Mouse (Mus musculus): ENCODE results near the gene Cdc14b.
A peak's percentile ranks its signal among the peaks of the same experiment; 100 is the strongest.

Gene Cdc14b

DNA sequence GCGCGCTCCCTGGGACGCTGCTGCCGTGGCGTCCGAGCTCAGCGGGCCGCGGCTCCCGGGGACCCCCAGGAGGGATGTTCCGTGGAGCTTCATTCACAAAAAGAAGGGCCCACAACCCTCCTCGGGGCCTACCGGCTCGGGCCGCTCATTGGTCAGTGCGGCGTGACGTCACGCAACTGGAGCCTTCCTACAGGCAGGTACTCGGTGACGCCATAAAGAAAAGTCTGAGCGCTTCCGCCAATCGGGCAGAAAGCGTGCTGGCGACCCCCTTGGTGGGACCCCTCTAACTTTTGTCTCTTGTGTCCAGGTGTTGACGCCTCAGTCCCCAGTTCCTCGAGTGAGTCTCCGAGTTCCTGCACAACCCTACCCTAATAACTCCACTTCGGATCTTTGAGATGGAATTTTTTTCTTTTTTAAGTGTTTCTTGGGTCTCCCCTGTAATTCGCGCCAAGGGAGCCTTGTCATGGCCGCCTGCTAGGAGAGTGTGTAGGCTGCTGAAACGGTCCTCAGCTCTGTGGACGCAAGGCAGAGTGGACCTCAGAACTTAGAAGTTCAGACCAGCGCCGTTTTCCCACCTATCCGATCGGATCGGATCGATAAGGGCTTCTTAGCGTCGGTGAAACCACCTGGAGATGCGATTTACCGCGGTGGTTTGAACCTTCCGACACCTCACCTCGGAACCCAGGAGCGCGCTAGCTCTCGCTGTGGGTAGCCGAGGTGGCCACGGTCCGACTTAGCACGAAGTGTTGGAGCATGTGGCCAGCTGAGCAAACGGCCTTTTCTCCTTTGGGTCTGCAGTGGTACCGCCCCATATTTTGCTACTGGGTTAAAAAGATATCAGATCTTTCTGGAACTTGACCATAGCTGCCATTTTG is at the start of gene Cdc14b:
Cdc14b (minus strand) TSS at position 412 of the 875 bp plus-strand sequence.
- peak; percentile 57 to 59 for DNase-seq

GRCm38 (mm10) chr13:64322561-64323281 is 47.6 kb upstream of the Cdc14b start:
- no peak for DNase-seq

DNA sequence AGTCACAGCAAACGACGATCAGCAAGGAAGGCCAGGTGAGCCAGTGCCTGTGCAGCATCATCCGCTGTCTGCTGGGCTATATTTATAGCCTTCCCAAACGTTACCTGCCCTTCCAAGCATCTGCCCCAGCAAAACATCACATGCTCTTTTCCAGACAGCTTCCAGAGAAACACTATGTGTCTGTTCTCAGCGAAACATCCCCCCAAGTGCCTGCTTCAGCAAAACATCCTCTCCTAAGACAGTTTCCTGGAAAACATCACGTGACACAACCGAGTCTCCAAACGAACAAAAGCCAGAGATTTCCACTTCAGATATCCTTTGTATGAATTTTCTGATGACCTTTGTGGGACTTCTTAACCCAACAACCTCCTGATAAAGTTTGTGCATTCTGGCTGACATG is 45.2 kb upstream of the Cdc14b start:
- no peak for DNase-seq

GRCm38 (mm10) chr13:64319782-64320181 is 44.7 kb upstream of the Cdc14b start:
- DNase-seq, result no peak

- no peak for DNase-seq
These were observed 43.3 kb upstream of the Cdc14b start for GRCm38 (mm10) chr13:64318355-64318754.

DNA sequence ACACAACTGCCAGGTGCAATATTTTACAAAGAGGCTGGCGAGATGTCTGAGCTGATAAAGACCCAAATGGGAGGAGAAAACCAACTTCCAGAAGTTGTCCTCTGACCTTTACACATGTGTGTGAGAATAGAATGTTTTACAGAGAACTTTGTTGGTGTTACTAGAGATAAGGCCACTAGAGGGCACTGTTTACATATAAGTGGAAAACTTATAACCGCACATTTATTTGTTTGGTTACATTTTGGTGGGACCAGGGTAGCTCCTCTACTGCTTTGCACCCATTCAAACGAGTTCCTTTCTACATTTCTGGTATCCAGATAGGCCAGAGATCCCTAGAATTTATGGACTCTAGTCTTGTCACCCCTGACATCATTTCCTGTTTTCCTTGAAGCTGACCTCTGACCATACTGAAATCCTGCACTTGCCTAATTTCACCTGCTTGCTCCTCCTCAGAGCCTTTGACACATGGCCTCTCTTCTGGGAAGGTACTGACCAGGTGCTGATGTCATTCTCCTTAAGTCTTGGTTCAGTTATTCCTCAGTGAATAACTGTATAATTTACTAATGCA is 40.5 kb upstream of the Cdc14b start:
- DNase-seq, result peak; percentile 39

GRCm38 (mm10) chr13:64314041-64314440 is 39.0 kb upstream of the Cdc14b start:
- no peak for DNase-seq

DNA sequence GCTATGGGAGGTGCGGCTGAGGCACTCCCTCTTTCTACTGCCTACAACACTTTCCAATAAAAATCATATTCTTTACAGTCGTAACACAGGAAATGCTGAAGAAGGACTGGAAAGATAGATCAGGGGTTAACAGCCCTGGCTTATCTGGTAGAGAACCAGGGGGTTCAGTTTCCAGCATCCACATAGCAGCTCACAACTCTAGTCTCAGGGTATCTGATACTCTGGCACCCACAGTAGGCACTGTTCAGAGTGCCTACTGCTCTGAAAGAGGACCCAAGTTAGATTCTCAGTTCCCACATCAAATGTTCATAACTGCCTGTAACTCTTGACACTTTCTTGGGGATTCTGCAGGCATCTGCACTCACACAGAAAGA is 37.8 kb upstream of the Cdc14b start:
- DNase-seq, result no peak

DNA sequence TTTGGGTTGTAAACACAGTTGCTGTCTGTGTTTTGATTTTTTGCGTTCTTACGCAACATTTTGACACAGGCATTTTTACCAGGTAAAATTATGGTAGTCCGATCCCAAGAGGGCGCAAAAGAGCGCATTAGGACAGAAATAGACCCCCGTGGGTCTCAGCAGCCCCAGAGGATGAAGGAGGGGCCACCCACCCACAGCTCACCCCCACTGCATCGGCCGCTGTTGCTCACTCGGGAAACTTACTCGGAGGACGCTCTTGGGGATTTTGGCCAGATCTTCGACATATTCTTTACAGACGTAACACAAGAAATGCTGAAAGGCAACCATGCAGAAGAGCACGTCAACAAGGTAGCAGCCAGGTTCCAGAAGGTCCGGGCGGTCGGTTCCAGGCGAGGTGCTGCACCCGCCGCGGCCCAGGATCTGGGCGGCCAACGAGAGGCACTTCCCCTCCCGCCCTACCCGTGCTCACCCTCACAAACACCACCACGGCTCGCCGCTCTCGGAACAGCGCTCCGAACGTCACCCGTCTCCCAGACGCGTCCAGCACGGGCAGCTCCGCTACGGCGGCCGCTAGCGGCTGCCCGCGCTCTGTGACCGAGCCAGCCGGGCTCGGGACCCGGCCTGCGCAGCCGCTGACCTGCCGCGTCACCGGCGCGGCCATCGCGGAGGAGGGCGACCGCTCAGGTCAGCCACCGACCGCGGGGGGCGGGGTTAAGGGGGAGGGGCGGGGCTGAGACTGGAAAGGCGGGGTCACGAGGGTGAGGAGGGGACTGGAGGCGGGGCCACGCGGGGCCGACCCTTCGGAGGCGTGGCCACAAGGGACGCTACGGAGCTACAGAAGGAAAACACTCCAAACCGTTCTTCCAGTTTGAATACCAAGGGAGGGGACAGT is 37.2 kb upstream of the Cdc14b start, which contains the start of gene Aaed1:
Aaed1 (minus strand) TSS at position 687 of the 892 bp plus-strand sequence.
- DNase-seq, result peak; percentile 87 to 89

GRCm38 (mm10) chr13:64311266-64311665 is 36.2 kb upstream of the Cdc14b start:
- no peak for DNase-seq

GRCm38 (mm10) chr13:64310585-64310984 is 35.5 kb upstream of the Cdc14b start:
- no peak for DNase-seq

DNA sequence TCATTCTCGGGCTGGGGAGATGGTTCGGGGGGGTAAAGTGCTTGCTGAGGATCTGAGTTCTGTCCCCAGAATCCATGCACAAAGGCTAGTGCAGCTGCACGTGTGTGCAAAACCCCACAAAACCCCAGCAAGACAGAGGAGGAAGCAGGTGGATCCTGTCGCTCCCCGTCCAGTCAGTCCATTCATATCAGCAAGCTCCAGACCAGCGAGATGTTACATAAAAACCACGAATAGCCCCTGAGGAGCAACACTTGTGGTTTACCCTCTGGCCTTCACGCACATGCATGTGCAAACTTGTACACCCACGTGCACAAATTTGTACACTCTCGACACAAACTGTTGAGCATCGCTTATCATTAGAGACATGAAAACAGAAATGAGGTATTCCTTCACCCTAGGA is 34.8 kb upstream of the Cdc14b start:
- DNase-seq, result no peak

DNA sequence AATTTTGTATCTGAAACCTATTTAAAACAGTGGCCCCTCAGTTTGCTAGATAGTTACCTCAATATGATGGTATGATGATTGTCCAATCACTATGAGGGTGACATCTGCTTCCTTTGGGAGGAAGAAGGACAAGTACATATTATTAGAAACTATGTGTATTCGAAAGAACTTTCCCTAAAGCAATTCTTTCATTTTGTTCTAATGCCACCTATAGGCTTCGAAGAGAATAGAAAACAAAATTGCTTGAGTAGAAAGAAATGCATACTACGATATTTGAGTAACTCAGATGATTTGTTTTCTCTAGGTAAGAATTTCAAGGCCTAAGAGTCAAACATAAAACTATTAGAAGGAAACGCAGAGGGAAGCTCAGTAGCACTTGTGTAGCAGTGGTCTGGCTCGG is 33.9 kb upstream of the Cdc14b start:
- DNase-seq, result no peak

- no peak for DNase-seq
These were observed 32.4 kb upstream of the Cdc14b start for GRCm38 (mm10) chr13:64307508-64307907.

- DNase-seq, result peak; percentile 68 to 70
These were observed 31.0 kb upstream of the Cdc14b start for GRCm38 (mm10) chr13:64306078-64306477.

DNA sequence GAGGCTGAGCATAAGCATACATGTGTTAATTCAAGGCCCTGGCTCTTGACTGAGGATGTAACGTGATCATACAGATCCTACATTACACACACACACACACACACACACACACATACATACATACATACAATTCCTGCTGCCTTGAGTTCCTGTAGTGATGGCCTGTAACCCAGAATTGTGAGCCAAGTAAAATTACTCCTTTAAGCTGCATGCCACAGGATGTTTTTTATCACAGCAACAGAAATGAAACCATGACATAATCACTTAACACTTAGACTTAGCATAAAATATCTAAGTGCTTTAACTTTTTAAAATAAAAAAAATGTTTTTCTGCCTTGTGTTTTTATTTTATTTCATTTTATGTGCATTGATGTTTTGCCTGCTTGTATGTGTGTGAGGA is 24.0 kb upstream of the Cdc14b start:
- DNase-seq, result no peak

DNA sequence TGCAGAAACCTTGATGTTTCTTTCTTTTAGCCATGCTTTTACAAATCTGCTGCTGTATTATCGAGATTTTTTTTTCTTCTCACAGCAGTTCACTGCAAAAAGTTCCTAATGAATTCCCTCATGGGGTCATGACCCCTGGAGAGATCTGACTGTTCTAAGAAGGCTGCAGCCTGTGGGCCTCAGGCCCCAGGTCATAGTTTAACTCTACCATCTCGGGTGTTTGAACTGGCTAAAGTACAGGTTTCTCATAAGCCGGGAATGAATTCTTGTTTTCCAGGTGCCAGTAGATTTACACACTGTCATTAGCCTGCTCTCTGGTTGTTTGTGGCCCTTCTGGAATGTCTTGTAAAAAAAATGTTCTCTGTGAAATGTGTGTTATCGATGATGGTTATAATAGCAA is 11.7 kb upstream of the Cdc14b start:
- no peak for DNase-seq

- no peak for DNase-seq
These were observed 11.2 kb upstream of the Cdc14b start for GRCm38 (mm10) chr13:64286321-64286720.

- peak; percentile 18 to 21 for DNase-seq
These were observed 9.6 kb upstream of the Cdc14b start for GRCm38 (mm10) chr13:64284676-64285075.

DNA sequence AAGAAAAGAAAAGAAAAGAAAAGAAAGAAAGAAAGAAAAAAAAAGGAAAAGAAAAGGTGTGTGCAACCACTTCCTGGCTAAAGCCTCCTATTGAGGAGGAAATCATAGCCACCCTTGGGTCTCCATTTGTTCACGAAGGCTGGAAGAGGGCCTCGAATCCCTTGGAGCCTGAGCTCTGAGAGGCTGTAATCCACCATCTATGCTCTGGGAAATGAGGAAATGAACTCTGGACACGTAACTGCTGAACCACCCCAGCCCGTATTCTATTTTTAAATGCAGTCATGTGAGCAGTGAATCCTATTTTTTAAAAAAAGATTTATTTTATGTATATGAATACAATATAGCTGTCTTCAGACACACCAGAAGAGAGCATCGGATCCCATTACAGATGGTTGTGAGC is 5.8 kb upstream of the Cdc14b start:
- DNase-seq, result no peak

DNA sequence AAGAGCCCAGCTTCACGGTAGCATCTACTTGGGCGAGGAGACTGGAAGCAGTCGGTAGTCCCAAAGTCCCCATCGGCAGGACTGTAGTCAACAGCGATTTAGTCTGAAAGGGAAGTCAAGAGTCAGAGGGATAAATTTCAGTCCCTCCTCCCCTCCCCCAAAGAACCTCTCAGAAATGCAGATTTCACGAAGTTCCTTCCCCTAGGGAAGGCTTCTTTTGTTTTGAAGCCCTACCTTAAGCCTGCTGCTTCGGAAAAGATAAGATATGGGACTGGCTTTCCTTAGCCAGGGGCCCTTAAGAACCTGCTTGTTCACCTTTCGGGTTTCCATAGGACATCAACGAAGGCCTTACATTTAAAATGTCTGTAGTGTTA is 651 bp upstream of the Cdc14b start:
- DNase-seq, result peak in 1 of 2 experiments; percentile 12
